Mouse (Mus musculus) heart, postnatal 10 days (tissue): ENCODE results near the gene Pomgnt2. TPM values are rescaled to one million over a fixed set of nuclear protein-coding genes. Genes with fewer than 3 reads are reported as not detected.
"Not testable (repeated sequence)": the region's sequence is repeated elsewhere in the genome, so short reads cannot be mapped to it uniquely, and the experiment has no call there.

Experiments
- DNase-seq, 2 experiments: peaks; one replicate each; pipeline ENCODE4 v3.0.0; 2021
- intact Hi-C: fragments of 180-260 bp; cut with DNase I; formaldehyde crosslinking; loops from one replicate; pipeline ENCODE4 v1.15.1; 2025
- total RNA-seq, 2 experiments: library from RNA; stranded (reverse); gene quantifications; 2 replicates each; pipeline ENCODE4 v1.2.3; 2021

Pomgnt2 gene
- total RNA-seq, result 1 to 10 TPM; 7.1 to 7.6 TPM

DNA sequence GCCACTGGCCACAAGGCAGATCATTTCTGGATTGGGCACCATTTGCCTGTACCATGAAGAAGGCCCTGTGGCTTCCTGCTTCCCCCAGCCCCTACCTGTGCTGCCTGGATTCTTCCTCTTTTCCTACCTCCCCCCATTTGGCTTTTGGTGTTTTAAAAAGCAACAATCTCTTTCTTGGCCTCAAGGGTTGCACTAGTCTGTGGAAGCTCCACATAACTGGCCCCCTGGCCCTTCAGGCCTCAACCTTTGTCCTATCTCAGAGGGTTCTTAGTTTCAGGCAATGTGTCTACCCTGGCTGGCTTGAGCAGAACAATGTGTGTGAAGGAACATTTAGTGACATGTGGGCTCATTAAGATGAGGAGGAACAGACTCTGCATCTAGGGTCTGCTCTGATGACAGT is at the start of gene Pomgnt2:
Gene Pomgnt2 (minus strand): TSS at position 101 of the 400 bp plus-strand sequence.
- DNase-seq, result no peak
- intact Hi-C loops, result no loop called here

DNA sequence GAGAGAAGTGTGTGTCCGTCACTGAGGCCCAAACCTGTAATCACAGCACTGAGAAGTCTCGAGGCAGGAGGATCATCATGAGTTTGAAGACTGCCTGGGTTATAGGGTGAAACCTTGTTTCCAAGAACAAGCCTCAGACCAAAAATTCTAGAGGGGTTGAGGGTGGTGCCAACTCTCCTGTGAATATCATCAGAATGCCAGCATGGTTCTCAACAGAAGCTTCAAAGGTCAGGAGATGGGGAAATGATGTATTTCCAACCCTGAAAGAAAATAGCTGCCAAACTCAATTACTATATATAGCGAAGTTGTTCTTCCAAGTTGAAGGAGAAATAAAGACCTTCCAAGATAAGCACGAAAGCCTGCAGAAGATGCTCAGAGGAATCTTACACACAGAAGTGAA is 42.9 kb upstream of the Pomgnt2 start:
- intact Hi-C loops, result no loop called here
- DNase-seq, result no peak

DNA sequence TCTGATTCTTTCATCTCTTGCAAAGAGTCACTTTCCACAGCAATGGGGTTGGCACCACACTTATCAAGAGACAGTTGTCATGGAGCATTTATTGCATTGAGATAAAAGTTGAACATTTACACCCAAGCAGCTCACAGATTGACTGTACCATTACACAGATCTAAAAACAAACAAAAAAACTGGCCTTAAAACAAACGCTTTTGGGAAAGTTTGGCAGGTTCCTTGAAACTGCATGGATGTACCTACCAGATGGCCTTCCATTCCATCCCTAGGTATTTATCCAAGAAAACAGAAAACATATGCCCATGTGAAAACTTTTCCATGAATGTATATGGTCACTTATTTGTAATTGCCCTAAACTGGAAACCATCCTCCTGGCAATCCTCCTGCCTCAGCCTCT is 41.7 kb upstream of the Pomgnt2 start:
- intact Hi-C loops, result no loop called here
- no peak for DNase-seq

DNA sequence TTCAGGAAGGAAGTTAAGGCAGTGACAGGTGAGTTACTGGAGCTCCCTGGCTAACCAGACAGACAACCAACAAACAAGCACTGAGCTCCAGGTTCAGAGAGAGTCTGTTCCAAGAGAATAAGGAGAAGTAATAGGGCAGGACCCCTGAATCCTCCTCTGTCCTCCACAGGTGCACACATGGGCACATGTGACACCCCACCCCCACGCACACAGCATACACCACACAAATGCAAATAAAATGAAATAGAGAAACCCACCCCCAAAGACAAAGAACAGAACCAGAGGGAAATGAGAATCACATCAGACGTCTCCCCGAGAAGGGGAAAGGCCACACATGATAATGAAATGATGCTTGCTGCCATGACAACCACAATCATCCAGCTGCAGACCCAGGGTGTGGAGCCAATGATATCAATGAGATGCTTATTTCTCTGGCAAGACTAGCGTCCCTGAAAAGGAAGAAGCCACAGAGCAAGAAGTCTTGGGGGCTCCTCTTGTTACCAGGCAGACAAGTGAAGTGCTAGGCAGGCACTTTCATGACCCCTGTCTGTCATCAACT is 39.7 kb upstream of the Pomgnt2 start:
- DNase-seq, result no peak
- intact Hi-C loops, result no loop called here

DNA sequence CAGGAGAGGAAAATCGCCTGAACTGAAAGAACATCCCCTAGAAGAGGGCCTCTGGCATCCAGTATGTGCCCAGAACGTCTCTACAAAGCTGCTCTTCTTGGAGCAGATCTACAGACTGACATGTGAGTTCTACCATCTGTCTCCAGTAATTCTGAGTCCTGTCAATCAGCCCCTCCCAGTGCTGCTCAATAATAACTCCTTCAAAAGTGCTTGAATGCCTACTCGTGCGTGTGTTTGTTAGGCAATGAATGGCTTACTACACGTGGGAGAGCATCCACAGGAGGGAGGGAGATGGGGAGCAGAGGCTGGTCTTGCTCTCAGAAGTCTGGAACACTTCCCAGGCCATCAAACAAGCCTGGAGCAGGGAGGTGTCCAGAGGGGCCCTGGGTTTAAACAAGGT is 38.9 kb upstream of the Pomgnt2 start:
- DNase-seq, result no peak
- intact Hi-C loops, result no loop called here

DNA sequence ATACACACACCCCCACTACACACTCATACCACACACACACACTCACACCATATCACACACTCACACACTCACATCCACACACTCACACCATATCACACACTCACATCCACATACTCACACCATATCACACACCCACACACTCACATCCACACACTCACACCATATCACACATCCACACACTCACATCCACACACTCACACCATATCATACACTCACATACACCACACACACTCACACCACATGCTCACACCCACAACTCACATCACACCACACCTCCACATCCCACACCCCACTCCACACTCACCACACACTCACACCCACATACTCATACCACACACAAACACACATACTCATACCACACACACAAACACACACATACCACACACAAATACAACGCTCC is 38.0 kb upstream of the Pomgnt2 start:
- intact Hi-C loops, result no loop called here
- no peak for DNase-seq

DNA sequence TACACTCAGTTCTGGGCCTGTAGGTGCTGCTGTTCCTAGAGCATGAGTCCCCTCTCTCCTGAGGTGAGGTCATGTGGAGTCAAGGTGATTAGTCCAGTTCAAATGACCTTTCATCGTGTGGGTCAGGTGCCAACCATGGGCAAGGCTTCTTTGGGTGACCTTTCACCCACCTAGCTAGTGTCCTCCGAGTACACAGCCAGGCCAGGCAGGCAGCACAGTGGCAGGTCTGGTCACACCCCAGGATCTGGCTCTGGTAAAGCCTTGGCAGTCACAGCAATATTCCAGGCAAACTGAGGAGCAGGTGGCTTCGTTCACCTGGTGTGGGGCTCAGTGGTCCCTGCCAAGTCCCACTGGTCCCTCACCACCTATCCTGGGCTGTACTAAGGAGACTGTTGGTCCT is 35.2 kb upstream of the Pomgnt2 start:
- DNase-seq, result peak in 1 of 2 experiments; percentile 31
- intact Hi-C loops, result no loop called here

DNA sequence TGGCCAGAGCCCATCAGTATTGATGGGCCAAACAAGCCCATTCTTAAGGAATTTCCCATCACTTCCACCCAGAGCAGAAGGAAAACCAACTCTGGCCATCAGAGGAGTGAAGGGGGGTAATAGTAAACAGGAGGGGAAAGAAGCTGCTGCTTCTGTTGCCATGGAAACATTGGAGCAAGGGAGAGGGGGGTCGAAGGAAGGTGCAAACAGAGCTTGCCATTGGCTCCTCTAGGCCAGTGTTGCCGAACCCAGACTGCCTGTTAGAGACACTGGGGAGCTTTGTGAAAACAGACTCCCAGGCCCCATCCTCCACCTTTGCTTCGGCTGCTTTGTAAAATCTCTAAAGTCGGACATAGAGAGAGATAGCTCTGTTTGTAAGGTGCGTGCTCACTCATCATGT is 33.8 kb upstream of the Pomgnt2 start:
- intact Hi-C loops, result no loop called here
- no peak for DNase-seq

DNA sequence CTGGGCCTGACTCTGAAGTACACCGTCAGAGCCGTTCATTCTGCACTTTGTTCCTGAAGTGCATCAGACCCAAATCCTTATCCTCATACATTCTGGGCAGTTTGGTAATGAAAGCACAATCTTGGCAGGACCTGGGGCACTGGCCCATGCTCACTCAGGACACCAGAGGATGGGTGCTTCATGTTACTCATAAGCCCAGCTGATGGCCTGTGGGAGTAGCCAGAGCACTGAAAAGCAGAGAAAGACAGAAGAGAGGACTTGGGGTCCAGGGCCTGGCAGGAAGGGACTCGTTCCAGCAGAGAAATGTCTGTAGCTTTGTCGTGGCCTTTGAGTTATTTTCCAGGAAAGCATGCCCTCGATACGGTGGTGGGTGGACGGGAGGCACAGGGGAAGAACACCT is 32.9 kb upstream of the Pomgnt2 start:
- intact Hi-C loops, result loop anchor here (2.0 kb wide), 1 partner anchor 35 kb away; no protein-coding TSS in a partner anchor
- no peak for DNase-seq

DNA sequence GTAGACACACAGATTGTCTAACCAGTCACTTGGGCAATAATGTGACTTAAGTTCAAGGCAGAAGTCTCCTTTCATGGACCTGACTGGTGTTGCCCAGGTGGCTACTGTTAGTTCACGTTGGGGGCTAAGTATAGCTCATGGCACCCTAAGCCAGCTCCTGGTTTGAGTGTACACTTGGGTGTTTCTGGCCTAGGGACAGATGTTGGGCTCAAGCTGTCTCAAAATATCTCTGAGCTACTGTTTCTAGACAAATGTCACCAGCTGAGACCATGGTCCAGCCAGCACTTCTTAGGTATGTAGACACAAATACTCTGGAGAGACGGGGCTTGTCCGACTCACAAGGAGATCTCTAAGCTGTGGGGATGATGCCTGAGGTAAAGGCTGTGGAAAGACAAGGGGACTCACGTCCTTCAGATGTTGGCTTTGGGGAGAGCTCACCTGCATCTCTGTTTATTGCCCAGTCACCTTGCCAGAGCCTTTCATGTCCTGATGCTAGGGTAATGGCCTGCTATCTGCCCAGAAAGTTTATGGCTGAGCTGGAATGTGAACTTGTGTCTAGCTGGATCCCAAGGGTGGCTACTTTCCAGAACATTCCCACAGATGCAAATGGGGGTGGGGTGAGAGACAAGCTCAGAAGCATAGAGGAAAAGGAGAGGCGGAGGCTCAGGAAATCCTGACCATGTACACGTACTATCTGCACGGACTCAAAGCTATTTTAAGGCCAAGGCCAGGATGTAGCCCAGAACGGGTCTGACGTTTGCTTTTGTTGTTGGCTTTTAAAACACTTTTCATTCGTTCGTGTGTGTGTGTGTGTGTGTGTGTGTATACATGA is 31.2 kb upstream of the Pomgnt2 start:
- intact Hi-C loops, result loop anchor here (1.0 to 2.0 kb wide), 2 partner anchors 37 to 57 kb away; no protein-coding TSS in a partner anchor
- DNase-seq, result peak; percentile 86 to 90

DNA sequence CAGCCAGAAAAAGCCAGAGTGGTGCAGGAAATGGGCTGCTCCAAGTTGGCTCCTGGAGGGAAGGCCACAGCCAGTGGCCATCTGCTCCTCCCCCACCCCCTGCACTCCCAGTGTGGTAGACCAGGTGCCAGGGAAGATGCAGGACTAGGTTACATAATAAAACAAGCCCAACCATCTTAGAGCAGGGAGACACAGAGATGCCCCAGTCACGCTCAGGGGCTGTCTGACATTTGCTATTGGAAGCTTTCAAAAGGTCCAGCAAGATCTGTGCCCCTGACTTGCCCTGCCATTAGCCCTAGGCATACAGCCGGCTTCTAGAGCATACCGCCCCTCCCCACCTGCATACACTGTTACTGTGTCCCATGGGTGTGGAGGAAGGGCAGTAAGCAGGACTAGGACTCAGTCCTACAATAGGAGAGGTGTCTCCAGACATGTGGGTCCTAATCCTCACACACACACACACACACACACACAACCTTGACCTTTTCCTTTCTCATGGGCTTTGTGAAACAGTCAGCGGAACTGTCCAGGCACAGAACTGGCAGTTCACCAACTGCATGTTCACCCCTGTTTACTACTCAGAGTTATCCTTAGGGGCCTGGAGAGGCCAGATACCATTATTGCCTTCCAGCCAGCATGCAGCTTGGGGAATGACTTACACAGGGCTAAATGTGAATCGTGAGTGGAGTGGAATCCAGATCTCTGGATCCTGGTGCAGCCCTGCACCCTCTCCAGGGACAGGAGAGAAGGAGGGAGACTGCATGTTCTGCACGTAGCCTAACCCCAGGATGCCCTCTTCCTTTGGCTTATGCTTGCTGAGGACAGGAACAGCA is 30.4 kb upstream of the Pomgnt2 start:
- peak; percentile 83 to 85 for DNase-seq
- intact Hi-C loops, result no loop called here

DNA sequence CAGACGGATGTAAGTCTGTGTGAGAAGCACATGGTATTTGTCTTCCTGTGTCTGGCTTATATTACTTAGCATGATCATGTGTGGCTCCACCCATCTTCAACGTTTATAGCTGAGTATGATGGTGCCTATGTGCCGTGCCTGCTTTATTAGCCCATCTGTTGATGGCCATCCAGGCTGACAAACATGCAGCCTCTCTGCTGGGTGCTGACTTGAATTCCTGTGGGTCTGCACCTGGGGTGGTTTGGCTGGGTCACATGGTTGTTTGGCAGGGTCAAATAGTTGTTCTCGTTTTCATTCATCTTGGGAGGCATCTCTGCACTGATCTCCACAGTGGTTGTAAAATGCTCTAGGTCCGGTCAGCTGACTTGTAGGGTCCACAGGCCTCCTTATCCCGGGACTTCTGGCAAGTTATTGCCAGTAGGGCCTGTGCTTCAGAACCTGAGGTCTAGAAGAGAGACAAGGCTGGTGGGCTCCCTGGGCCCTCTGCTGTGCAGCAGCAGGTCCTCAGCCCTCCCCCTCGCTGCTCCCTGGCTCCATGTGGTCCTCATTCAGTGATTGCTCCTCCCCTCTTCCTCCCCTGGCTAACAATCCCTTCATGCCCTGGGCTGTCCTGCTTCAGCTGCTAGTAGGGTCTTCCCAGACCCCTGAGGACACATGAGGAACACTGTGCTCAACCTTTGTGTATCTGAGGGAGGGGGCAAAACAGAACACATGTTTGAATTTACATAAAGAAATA is 29.1 kb upstream of the Pomgnt2 start:
- no peak for DNase-seq
- intact Hi-C loops, result no loop called here

DNA sequence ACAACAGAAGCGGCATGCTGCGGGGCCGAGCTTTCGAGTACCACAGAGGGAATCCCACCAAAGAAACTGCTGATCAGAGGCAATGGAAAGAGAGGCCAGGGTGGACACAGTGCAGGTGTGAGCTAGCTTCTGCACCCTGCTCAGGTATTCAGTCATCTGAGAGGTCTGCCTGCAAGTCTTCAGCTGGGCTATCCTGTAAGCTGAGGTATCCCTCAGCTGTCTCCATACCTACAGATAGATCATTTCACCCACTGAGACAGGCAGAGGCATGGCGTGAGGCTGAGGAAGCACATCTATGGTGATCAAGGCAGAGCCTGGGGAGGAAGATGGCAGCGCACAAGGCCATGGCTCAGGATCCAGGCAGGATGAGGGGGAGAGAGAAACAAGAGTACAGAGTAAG is 27.5 kb upstream of the Pomgnt2 start:
- intact Hi-C loops, result no loop called here

DNA sequence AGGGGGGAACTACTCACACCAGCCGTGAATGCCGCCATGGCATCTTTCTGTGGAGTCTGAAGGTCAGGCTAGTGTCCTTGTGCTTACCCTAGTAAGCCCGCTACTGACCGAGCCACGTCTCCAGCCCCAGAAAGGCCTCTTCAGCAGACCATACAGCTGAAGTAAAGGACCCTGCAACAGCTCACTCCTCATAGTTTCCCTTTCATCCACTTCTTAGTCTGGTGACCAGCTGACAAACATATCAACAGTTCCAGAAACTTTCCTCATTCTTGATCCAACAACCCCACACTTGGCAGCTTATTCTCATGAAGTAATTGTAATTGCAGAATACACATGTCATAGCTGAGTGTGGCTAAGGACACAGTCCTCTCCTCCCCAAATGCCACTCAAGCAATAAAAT is 27.0 kb upstream of the Pomgnt2 start:
- intact Hi-C loops, result no loop called here
- peak; percentile 68 to 70 for DNase-seq

More for the DNA sequence above, 27.5 kb upstream of the Pomgnt2 start:
- no peak for DNase-seq

DNA sequence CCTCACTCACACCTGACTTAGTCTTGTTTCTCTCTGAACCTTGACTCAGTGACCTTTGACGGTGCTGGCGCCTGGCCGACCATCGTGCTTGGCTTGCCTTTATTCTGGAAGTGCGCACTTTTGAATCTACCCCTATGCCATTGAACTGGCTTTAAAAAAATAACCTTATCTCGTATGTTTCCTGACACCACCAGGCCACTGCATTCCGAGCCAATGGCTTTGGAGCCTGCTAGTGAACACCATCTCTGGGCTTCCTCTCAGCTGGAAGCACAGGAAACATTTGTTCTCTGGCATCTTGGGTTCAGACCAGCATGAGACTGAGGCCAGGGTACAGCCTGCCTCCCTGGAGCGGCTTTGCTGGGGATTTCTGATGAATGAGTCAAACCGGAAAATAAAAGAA is 25.9 kb upstream of the Pomgnt2 start:
- peak; percentile 83 to 87 for DNase-seq
- intact Hi-C loops, result loop anchor here (1.0 kb wide), 1 partner anchor 97 kb away; no protein-coding TSS in a partner anchor

DNA sequence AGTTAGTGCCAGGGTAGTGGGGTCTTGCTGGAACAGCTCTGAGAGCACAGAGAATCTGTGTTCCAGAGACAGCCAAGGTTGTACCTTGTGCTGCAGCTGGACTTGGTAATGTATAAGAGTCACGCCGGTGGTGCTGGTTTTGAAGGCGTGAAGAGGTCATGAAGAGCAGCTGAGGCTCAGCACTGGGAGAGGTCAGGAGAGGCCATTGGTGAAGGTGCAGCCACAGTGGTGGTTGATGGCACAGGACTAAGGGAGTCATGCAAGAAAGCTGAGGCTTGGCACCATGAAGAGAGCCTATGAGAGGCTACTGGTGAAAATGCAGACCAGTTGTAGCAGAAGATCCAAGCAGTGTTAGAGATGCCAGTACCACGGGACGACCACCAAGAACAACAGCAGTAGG is 24.7 kb upstream of the Pomgnt2 start:
- intact Hi-C loops, result loop anchor here (2.0 kb wide), 1 partner anchor 63 kb away; no protein-coding TSS in a partner anchor
- no peak for DNase-seq

DNA sequence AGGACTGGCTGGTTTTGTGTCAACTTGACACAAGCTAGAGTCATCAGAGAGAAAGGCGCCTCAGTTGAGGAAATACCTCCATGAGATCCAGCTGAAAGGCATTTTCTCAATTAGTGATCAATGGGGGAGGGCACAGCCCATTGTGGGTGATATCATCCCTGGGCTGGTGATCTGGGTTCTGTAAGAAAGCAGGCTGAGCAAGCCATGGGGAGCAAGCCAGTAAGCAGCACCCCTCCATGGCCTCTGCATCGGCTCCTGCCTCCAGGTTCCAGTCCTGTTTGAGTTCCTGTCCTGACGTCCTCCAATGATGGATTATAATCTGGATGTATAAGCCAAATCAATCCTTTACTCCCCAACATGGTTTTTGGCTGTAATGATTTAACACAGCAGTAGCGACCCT is 24.3 kb upstream of the Pomgnt2 start:
- DNase-seq, result not testable (repeated sequence)
- intact Hi-C loops, result loop anchor here (2.0 kb wide), 1 partner anchor 64 kb away; no protein-coding TSS in a partner anchor

DNA sequence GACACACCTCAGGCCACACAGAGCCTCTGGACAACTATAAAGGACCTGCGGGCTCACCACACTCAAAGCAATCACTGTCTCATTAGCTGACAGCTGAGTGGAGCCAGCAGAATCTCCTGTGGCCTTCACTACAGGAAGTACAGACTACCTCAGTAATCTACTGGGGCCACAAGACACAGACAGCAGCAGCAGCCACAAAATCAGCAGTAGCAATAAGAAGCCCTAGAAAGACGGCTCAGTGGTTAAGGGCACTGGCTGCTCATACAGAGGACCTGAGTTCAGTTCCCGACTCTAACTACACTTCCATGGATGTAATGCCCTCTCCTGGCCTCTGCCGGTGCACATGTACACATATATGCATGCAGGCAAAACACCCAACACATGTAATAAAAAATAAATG is 23.4 kb upstream of the Pomgnt2 start:
- DNase-seq, result no peak
- intact Hi-C loops, result loop anchor here (2.0 kb wide), 1 partner anchor 64 kb away; no protein-coding TSS in a partner anchor

DNA sequence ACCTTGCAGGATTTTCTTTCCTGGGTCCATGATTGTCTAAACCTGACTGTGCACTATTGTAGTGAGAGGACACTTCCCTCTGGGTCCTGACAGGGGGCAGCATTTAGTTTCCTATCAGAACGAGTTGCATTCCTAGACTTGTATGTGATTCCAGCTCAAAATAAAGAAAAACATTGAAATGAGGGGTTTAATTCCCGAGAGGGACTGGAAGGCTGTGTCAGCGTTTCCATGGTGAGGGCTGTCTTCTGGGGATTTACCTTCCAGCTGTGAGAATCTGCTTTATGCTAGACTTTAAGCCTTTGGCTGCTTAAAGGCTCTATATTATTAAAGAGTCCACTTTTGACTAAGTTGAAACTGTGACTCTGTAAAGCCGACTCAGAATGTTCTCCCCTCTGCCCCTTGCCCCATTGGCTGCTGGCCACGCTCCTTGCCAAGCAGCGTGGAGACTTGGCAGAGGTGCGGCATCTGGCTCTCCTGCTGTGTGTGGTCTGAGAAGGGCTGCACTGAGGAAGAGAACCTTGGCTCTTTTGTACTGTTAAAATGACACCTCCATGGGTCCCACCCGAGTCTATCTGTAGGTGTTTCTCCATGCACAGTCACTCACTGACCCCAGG is 22.0 kb upstream of the Pomgnt2 start:
- intact Hi-C loops, result loop anchor here (1.0 to 5.0 kb wide), 4 partner anchors 166 to 293 kb away; no protein-coding TSS in a partner anchor
- DNase-seq, result peak; percentile 83 to 86

DNA sequence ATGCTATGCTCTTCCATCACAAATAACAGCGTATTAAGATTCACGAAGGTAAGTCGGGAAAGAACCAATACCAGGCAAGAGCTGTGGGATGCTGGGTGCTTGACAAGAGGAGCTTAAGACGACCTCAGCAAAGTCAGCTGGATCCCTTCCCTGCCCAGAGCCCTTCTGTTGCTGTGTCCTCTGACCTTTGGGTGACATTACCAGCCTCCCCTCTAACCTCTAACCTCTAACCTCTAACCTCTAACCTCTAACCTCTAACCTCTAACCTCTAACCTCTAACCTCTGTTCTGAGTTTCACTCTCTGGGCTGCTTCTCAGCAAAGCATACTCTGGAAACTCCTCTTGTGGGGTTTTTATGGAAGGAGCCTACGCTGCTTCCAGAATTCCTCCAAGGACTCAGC is 21.2 kb upstream of the Pomgnt2 start:
- intact Hi-C loops, result loop anchor here (1.0 to 5.0 kb wide), 4 partner anchors 167 to 294 kb away; no protein-coding TSS in a partner anchor
- no peak for DNase-seq
